Mouse (Mus musculus): Measurements from ENCODE around the gene Zfp687.

Gene Zfp687

GRCm38 (mm10) chr3:94996946-94997345 lies 18.3 kb downstream of the Zfp687 start:
- H3K36me3 ChIP-seq (ENCODE audit: insufficient read depth, low read length), result peaks cover 99% of the 10 kb centered on the region
- no peak for TF ChIP-seq NANOG (IDR thresholded peaks at IDR 0.05; ENCODE audit: borderline replicate concordance, low read length)
- TF ChIP-seq CTCF (conservative IDR thresholded peaks at IDR 0.05; ENCODE audit: low read length), result peak; percentile 100
- no peaks in the 10 kb centered on the region for H3K4me1 ChIP-seq (replicated peaks; ENCODE audit: low read depth, low read length)
- H3K9me3 ChIP-seq (ENCODE audit: low read length), result no peaks in the 10 kb centered on the region
- H3K4me3 ChIP-seq (replicated peaks; ENCODE audit: low read length), result no peak overlapping the region
- no peaks in the 10 kb centered on the region for H3K27me3 ChIP-seq (ENCODE audit: insufficient read depth, low read length)

- Histone ChIP-seq H3K4me3 (replicated peaks; ENCODE audit: low read length) (no peak overlapping the region), H3K27me3 (ENCODE audit: insufficient read depth, low read length) (no peaks in the 10 kb centered on the region), H3K4me1 (replicated peaks; ENCODE audit: low read depth, low read length) (peaks cover 17% of the 10 kb centered on the region), H3K9me3 (ENCODE audit: low read length) (no peaks in the 10 kb centered on the region), H3K36me3 (ENCODE audit: insufficient read depth, low read length) (peaks cover 79% of the 10 kb centered on the region)
- TF ChIP-seq POU5F1 (IDR thresholded peaks at IDR 0.05; ENCODE audit: borderline replicate concordance, low read length), result no peak
- TF ChIP-seq CTCF (conservative IDR thresholded peaks at IDR 0.05; ENCODE audit: low read length), result no peak
- no peak for TF ChIP-seq NANOG (IDR thresholded peaks at IDR 0.05; ENCODE audit: borderline replicate concordance, low read length)
These were observed 26.0 kb downstream of the Zfp687 start for GRCm38 (mm10) chr3:94989159-94989761.

DNA sequence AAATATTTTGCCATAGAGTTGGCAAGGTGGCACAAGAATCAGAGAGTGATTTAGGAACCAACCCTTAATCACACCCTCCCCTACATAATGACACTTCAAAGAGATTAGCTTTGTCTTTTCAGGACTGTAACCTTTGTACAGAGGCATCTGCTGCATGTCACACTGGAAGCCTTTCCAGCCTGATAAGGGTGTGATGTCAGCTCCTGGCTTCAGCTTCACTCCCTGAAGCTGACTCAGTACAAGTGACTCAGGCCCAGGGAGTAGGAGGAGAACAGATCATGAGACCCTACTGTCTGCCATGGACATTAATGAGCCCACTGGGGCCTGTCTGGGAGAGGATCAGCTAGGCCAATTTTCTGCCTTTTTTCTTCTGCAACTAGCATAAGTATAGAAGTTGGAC lies 27.7 kb downstream of the Zfp687 start:
- Histone ChIP-seq H3K9me3 (ENCODE audit: low read length) (no peaks in the 10 kb centered on the region), H3K4me3 (replicated peaks; ENCODE audit: low read length) (no peak overlapping the region), H3K4me1 (replicated peaks; ENCODE audit: low read depth, low read length) (peaks cover 22% of the 10 kb centered on the region), H3K27me3 (ENCODE audit: insufficient read depth, low read length) (no peaks in the 10 kb centered on the region), H3K36me3 (ENCODE audit: insufficient read depth, low read length) (peaks cover 77% of the 10 kb centered on the region)
- TF ChIP-seq NANOG (IDR thresholded peaks at IDR 0.05; ENCODE audit: borderline replicate concordance, low read length) (no peak), POU5F1 (IDR thresholded peaks at IDR 0.05; ENCODE audit: borderline replicate concordance, low read length) (no peak), CTCF (conservative IDR thresholded peaks at IDR 0.05; ENCODE audit: low read length) (no peak)

- no peaks in the 10 kb centered on the region for H3K9me3 ChIP-seq (ENCODE audit: low read length)
- H3K4me1 ChIP-seq (replicated peaks; ENCODE audit: low read depth, low read length), result peaks cover 36% of the 10 kb centered on the region
- peaks cover 79% of the 10 kb centered on the region for H3K36me3 ChIP-seq (ENCODE audit: insufficient read depth, low read length)
- TF ChIP-seq CTCF (conservative IDR thresholded peaks at IDR 0.05; ENCODE audit: low read length) (no peak), NANOG (IDR thresholded peaks at IDR 0.05; ENCODE audit: borderline replicate concordance, low read length) (no peak), POU5F1 (IDR thresholded peaks at IDR 0.05; ENCODE audit: borderline replicate concordance, low read length) (no peak)
- no peaks in the 10 kb centered on the region for H3K27me3 ChIP-seq (ENCODE audit: insufficient read depth, low read length)
- H3K4me3 ChIP-seq (replicated peaks; ENCODE audit: low read length), result no peak overlapping the region
These were observed 29.7 kb downstream of the Zfp687 start for GRCm38 (mm10) chr3:94985513-94985912.

DNA sequence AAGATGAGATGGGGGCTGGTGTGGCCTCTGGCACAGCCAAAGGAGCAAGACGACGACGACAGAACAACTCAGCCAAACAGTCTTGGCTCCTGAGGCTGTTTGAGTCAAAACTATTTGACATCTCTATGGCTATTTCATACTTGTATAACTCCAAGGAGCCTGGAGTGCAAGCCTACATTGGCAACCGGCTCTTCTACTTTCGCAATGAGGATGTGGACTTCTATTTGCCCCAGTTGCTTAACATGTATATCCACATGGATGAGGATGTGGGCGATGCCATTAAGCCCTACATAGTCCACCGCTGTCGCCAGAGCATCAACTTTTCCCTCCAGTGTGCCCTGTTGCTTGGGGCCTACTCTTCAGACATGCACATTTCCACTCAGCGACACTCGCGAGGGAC lies 30.9 kb downstream of the Zfp687 start:
- no peaks in the 10 kb centered on the region for H3K9me3 ChIP-seq (ENCODE audit: low read length)
- H3K4me3 ChIP-seq (replicated peaks; ENCODE audit: low read length), result no peak overlapping the region
- peaks cover 80% of the 10 kb centered on the region for H3K36me3 ChIP-seq (ENCODE audit: insufficient read depth, low read length)
- TF ChIP-seq POU5F1 (IDR thresholded peaks at IDR 0.05; ENCODE audit: borderline replicate concordance, low read length), result no peak
- TF ChIP-seq CTCF (conservative IDR thresholded peaks at IDR 0.05; ENCODE audit: low read length), result no peak
- no peak for TF ChIP-seq NANOG (IDR thresholded peaks at IDR 0.05; ENCODE audit: borderline replicate concordance, low read length)
- peaks cover 32% of the 10 kb centered on the region for H3K4me1 ChIP-seq (replicated peaks; ENCODE audit: low read depth, low read length)
- H3K27me3 ChIP-seq (ENCODE audit: insufficient read depth, low read length), result no peaks in the 10 kb centered on the region

GRCm38 (mm10) chr3:94974528-94975422 lies 40.5 kb downstream of the Zfp687 start, which contains the start of gene Pi4kb:
Pi4kb (plus strand) TSS chr3:94974731.
- peaks cover 26% of the 10 kb centered on the region for H3K4me1 ChIP-seq (replicated peaks; ENCODE audit: low read depth, low read length)
- no peaks in the 10 kb centered on the region for H3K27me3 ChIP-seq (ENCODE audit: insufficient read depth, low read length)
- peaks cover 27% of the 10 kb centered on the region for H3K36me3 ChIP-seq (ENCODE audit: insufficient read depth, low read length)
- no peak for TF ChIP-seq NANOG (IDR thresholded peaks at IDR 0.05; ENCODE audit: borderline replicate concordance, low read length)
- no peak for TF ChIP-seq POU5F1 (IDR thresholded peaks at IDR 0.05; ENCODE audit: borderline replicate concordance, low read length)
- TF ChIP-seq CTCF (conservative IDR thresholded peaks at IDR 0.05; ENCODE audit: low read length), result 0 out of 2 replicates have a peak, but pooled peaks have one; percentile 8
- H3K9me3 ChIP-seq (ENCODE audit: low read length), result no peaks in the 10 kb centered on the region
- peak within 1 kb of the TSS; percentile 95 for H3K4me3 ChIP-seq (replicated peaks; ENCODE audit: low read length)

GRCm38 (mm10) chr3:94974026-94974527 lies 41.2 kb downstream of the Zfp687 start:
- no peaks in the 10 kb centered on the region for H3K27me3 ChIP-seq (ENCODE audit: insufficient read depth, low read length)
- no peak for TF ChIP-seq CTCF (conservative IDR thresholded peaks at IDR 0.05; ENCODE audit: low read length)
- no peak for TF ChIP-seq POU5F1 (IDR thresholded peaks at IDR 0.05; ENCODE audit: borderline replicate concordance, low read length)
- TF ChIP-seq NANOG (IDR thresholded peaks at IDR 0.05; ENCODE audit: borderline replicate concordance, low read length), result no peak

DNA sequence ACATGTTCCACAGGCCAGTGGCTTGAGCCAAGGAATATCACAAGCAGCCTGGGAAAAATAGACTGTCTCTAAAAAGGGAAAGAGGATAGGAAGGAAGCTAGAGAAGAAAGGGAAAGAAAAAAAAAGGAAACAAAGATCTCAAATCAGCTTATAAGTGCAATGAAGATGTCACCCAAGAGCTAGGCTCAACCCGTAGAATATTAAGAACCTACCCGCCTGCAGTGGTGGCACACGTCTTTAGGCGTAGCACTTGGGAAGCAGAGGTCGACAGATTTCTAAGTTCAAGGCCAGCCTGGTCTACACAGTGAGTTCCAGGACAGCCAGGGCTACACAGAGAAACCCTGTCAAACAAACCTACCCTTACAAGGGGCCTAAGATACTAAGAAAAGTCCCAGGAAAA lies 41.6 kb downstream of the Zfp687 start:
- peaks cover 27% of the 10 kb centered on the region for H3K4me1 ChIP-seq (replicated peaks; ENCODE audit: low read depth, low read length)
- H3K36me3 ChIP-seq (ENCODE audit: insufficient read depth, low read length), result peaks cover 22% of the 10 kb centered on the region
- TF ChIP-seq POU5F1 (IDR thresholded peaks at IDR 0.05; ENCODE audit: borderline replicate concordance, low read length) (no peak), NANOG (IDR thresholded peaks at IDR 0.05; ENCODE audit: borderline replicate concordance, low read length) (no peak)
- H3K9me3 ChIP-seq (ENCODE audit: low read length), result no peaks in the 10 kb centered on the region
- peak overlapping the region; percentile 95 for H3K4me3 ChIP-seq (replicated peaks; ENCODE audit: low read length)
- no peaks in the 10 kb centered on the region for H3K27me3 ChIP-seq (ENCODE audit: insufficient read depth, low read length)

More at GRCm38 (mm10) chr3:94974026-94974527, 41.2 kb downstream of the Zfp687 start:
- Histone ChIP-seq H3K36me3 (ENCODE audit: insufficient read depth, low read length) (peaks cover 22% of the 10 kb centered on the region), H3K9me3 (ENCODE audit: low read length) (no peaks in the 10 kb centered on the region), H3K4me3 (replicated peaks; ENCODE audit: low read length) (peak overlapping the region; percentile 95), H3K4me1 (replicated peaks; ENCODE audit: low read depth, low read length) (peaks cover 26% of the 10 kb centered on the region)
